Mouse (Mus musculus) MEL (cell line): ENCODE measurements around the gene Hat1. TPM values are rescaled to one million over a fixed set of nuclear protein-coding genes. Genes with fewer than 3 reads are reported as not detected.
A peak's percentile ranks its signal among the peaks of the same experiment; 100 is the strongest.

Source experiments
- DNase-seq: peaks from one replicate; pipeline ENCODE4 v3.0.0; 2011; ENCODE audit warnings: low read depth, low spot score
- H3K27ac ChIP-seq: 2 replicates; pipeline ENCODE4 v1.5.1; 2012; ENCODE audit warnings: low read depth, mild to moderate bottlenecking, control low read depth, low read length, moderate library complexity; ENCODE audit not compliant: control insufficient read depth
- H3K27me3 ChIP-seq, 2 experiments: fragments of 150-350 bp in 1 of 2; sonication (generic) in 1 of 2; 2 replicates each; pipeline ENCODE4 v1.6.1; 2012; ENCODE audit warnings: low read length in 2 of 2, mild to moderate bottlenecking in 2 of 2, improper control_type of control experiment in 1 of 2, moderate library complexity in 1 of 2; ENCODE audit not compliant: insufficient read depth in 2 of 2, control insufficient read depth in 1 of 2
- H3K36me3 ChIP-seq, 2 experiments: 2 replicates each; pipeline ENCODE4 v1.6.1; 2012 to 2014; ENCODE audit warnings: low read length in 2 of 2, improper control_type of control experiment in 1 of 2, inconsistent platforms in 1 of 2, mild to moderate bottlenecking in 1 of 2; ENCODE audit not compliant: insufficient read depth in 2 of 2, control insufficient read depth in 1 of 2
- H3K4me1 ChIP-seq, 2 experiments: fragments of 150-350 bp in 1 of 2; sonication (generic) in 1 of 2; 2 replicates each; pipeline ENCODE4 v1.6.1; 2012; ENCODE audit warnings: low read length in 2 of 2, improper control_type of control experiment in 1 of 2, mild to moderate bottlenecking in 1 of 2; ENCODE audit not compliant: insufficient read depth in 2 of 2, control insufficient read depth in 1 of 2
- H3K4me3 ChIP-seq, 2 experiments: fragments of 150-350 bp in 1 of 2; sonication (generic) in 1 of 2; 2 replicates each; pipeline ENCODE4 v1.5.1; 2012; ENCODE audit warnings: low read depth in 2 of 2, low read length in 2 of 2, mild to moderate bottlenecking in 2 of 2, moderate library complexity in 2 of 2, control low read depth in 1 of 2, improper control_type of control experiment in 1 of 2; ENCODE audit not compliant: control insufficient read depth in 1 of 2, insufficient read depth in 1 of 2
- H3K79me2 ChIP-seq: 2 replicates; pipeline ENCODE4 v1.6.1; 2012; ENCODE audit warnings: mild to moderate bottlenecking, low read length, moderate library complexity; ENCODE audit not compliant: control insufficient read depth, poor library complexity, insufficient read depth
- H3K9ac ChIP-seq: 2 replicates; pipeline ENCODE4 v1.6.1; 2012; ENCODE audit warnings: low read depth, mild to moderate bottlenecking, control low read depth, low read length, moderate library complexity; ENCODE audit not compliant: control insufficient read depth, poor library complexity, severe bottlenecking
- H3K9me3 ChIP-seq: fragments of 150-350 bp; sonication (generic); replicated peaks from 2 replicates; pipeline ENCODE4 v1.6.1; 2012; ENCODE audit warnings: mild to moderate bottlenecking, low read length, improper control_type of control experiment, moderate library complexity; ENCODE audit not compliant: insufficient read depth
- BHLHE40 ChIP-seq: IDR thresholded peaks from 2 replicates; pipeline ENCODE4 v1.6.1; 2012; ENCODE audit warnings: low read depth, mild to moderate bottlenecking, inconsistent platforms, low read length, improper control_type of control experiment, borderline replicate concordance
- CHD2 ChIP-seq: IDR thresholded peaks from 2 replicates; pipeline ENCODE4 v1.6.1; 2011; ENCODE audit warnings: low read length, improper control_type of control experiment
- CTCF ChIP-seq, 3 experiments: IDR thresholded peaks in 2 of 3; conservative IDR thresholded peaks in 1 of 3; 2 replicates each; pipeline ENCODE4 v1.5.1; 2011 to 2012; ENCODE audit warnings: low read length in 3 of 3, low read depth in 2 of 3, mild to moderate bottlenecking in 2 of 3, improper control_type of control experiment in 1 of 3, inconsistent platforms in 1 of 3, mixed read lengths in 1 of 3, moderate library complexity in 1 of 3; ENCODE audit not compliant: control insufficient read depth in 1 of 3, insufficient read depth in 1 of 3, poor library complexity in 1 of 3, severe bottlenecking in 1 of 3
- E2F4 ChIP-seq: IDR thresholded peaks from 2 replicates; pipeline ENCODE4 v1.6.1; 2011; ENCODE audit warnings: low read depth, low read length, improper control_type of control experiment, borderline replicate concordance
- ELF1 ChIP-seq: IDR thresholded peaks from 2 replicates; pipeline ENCODE4 v1.6.1; 2014; ENCODE audit warnings: low read depth, mild to moderate bottlenecking, inconsistent platforms, low read length, improper control_type of control experiment, moderate library complexity
- EP300 ChIP-seq, 2 experiments: IDR thresholded peaks; 2 replicates each; pipeline ENCODE4 v1.6.1; 2011; ENCODE audit warnings: improper control_type of control experiment in 2 of 2, low read length in 2 of 2, low read depth in 1 of 2, mild to moderate bottlenecking in 1 of 2
- ETS1 ChIP-seq: IDR thresholded peaks from 2 replicates; pipeline ENCODE4 v1.6.1; 2012; ENCODE audit warnings: low read depth, mild to moderate bottlenecking, inconsistent platforms, low read length, improper control_type of control experiment, moderate library complexity
- GABPA ChIP-seq: IDR thresholded peaks from 2 replicates; pipeline ENCODE4 v1.6.1; 2012; ENCODE audit warnings: low read depth, mild to moderate bottlenecking, inconsistent platforms, low read length, improper control_type of control experiment, moderate library complexity
- GATA1 ChIP-seq: IDR thresholded peaks from 2 replicates; pipeline ENCODE4 v1.6.1; 2011; ENCODE audit warnings: low read depth, low read length, improper control_type of control experiment
- HCFC1 ChIP-seq: IDR thresholded peaks from 2 replicates; pipeline ENCODE4 v1.6.1; 2012; ENCODE audit warnings: low read depth, mild to moderate bottlenecking, inconsistent platforms, low read length, improper control_type of control experiment, moderate library complexity
- JUND ChIP-seq: IDR thresholded peaks from 2 replicates; pipeline ENCODE4 v1.6.1; 2011; ENCODE audit warnings: low read depth, mild to moderate bottlenecking, improper control_type of control experiment, low read length
- KAT2A ChIP-seq: conservative IDR thresholded peaks from 2 replicates; pipeline ENCODE4 v1.6.1; 2012; ENCODE audit warnings: low read depth, low read length, improper control_type of control experiment, inconsistent platforms
- MAFK ChIP-seq: IDR thresholded peaks from 2 replicates; pipeline ENCODE4 v1.6.1; 2011; ENCODE audit warnings: low read depth, mild to moderate bottlenecking, low read length, improper control_type of control experiment, borderline replicate concordance
- MAX ChIP-seq: IDR thresholded peaks from 2 replicates; pipeline ENCODE4 v1.6.1; 2011; ENCODE audit warnings: low read length, improper control_type of control experiment
- MAZ ChIP-seq: IDR thresholded peaks from 2 replicates; pipeline ENCODE4 v1.6.1; 2012; ENCODE audit warnings: low read depth, mild to moderate bottlenecking, inconsistent platforms, low read length, improper control_type of control experiment
- MEF2A ChIP-seq: IDR thresholded peaks from 2 replicates; pipeline ENCODE4 v1.6.1; 2014; ENCODE audit warnings: low read depth, mild to moderate bottlenecking, inconsistent platforms, low read length, improper control_type of control experiment; ENCODE audit not compliant: poor library complexity, insufficient replicate concordance, severe bottlenecking; ENCODE audit errors: extremely low read depth
- MYB ChIP-seq: IDR thresholded peaks from 2 replicates; pipeline ENCODE4 v1.6.1; 2011; ENCODE audit warnings: mild to moderate bottlenecking, low read depth, low read length, improper control_type of control experiment
- NRF1 ChIP-seq: IDR thresholded peaks from 2 replicates; pipeline ENCODE4 v1.6.1; 2014; ENCODE audit warnings: low read depth, mild to moderate bottlenecking, inconsistent platforms, low read length, improper control_type of control experiment, moderate library complexity; ENCODE audit not compliant: poor library complexity, insufficient read depth, severe bottlenecking
- POLR2A ChIP-seq, 2 experiments: IDR thresholded peaks; 2 replicates each; pipeline ENCODE4 v1.6.1; 2011 to 2012; ENCODE audit warnings: low read length in 2 of 2, mild to moderate bottlenecking in 2 of 2, control low read depth in 1 of 2, improper control_type of control experiment in 1 of 2, low read depth in 1 of 2, moderate library complexity in 1 of 2; ENCODE audit not compliant: control insufficient read depth in 1 of 2, insufficient read depth in 1 of 2, poor library complexity in 1 of 2
- POLR2AphosphoS2 ChIP-seq: IDR thresholded peaks from 2 replicates; pipeline ENCODE4 v1.6.1; 2011; ENCODE audit warnings: low read length, improper control_type of control experiment
- POLR2AphosphoS5 ChIP-seq: IDR thresholded peaks from 2 replicates; pipeline ENCODE4 v1.6.1; 2012; ENCODE audit warnings: low read depth, borderline replicate concordance, mild to moderate bottlenecking, inconsistent platforms, low read length, moderate library complexity, mixed read lengths
- RAD21 ChIP-seq: IDR thresholded peaks from 2 replicates; pipeline ENCODE4 v1.6.1; 2011; ENCODE audit warnings: mild to moderate bottlenecking, low read depth, low read length, improper control_type of control experiment
- RCOR1 ChIP-seq: IDR thresholded peaks from 2 replicates; pipeline ENCODE4 v1.6.1; 2012; ENCODE audit warnings: low read depth, mild to moderate bottlenecking, inconsistent platforms, low read length, improper control_type of control experiment
- SIN3A ChIP-seq: IDR thresholded peaks from 2 replicates; pipeline ENCODE4 v1.6.1; 2012; ENCODE audit warnings: low read length, improper control_type of control experiment, inconsistent platforms
- SMC3 ChIP-seq: IDR thresholded peaks from 2 replicates; pipeline ENCODE4 v1.6.1; 2011; ENCODE audit warnings: low read depth, low read length, improper control_type of control experiment
- TBP ChIP-seq: IDR thresholded peaks from 2 replicates; pipeline ENCODE4 v1.8.0; 2011; ENCODE audit warnings: low read depth, low read length, improper control_type of control experiment
- TCF12 ChIP-seq: IDR thresholded peaks from 2 replicates; pipeline ENCODE4 v1.6.1; 2014; ENCODE audit warnings: low read depth, mild to moderate bottlenecking, inconsistent platforms, low read length, improper control_type of control experiment, moderate library complexity
- UBTF ChIP-seq: IDR thresholded peaks from 2 replicates; pipeline ENCODE4 v1.6.1; 2012; ENCODE audit warnings: low read depth, mild to moderate bottlenecking, inconsistent platforms, low read length, improper control_type of control experiment, moderate library complexity, borderline replicate concordance; ENCODE audit not compliant: insufficient read depth
- USF1 ChIP-seq: IDR thresholded peaks from 2 replicates; pipeline ENCODE4 v1.6.1; 2014; ENCODE audit warnings: low read depth, mild to moderate bottlenecking, inconsistent platforms, low read length, improper control_type of control experiment, moderate library complexity
- USF2 ChIP-seq, 2 experiments: IDR thresholded peaks; 2 replicates each; pipeline ENCODE4 v1.6.1; 2011 to 2012; ENCODE audit warnings: improper control_type of control experiment in 2 of 2, low read length in 2 of 2, borderline replicate concordance in 1 of 2, inconsistent platforms in 1 of 2, low read depth in 1 of 2, mild to moderate bottlenecking in 1 of 2; ENCODE audit not compliant: insufficient read depth in 1 of 2
- ZC3H11A ChIP-seq: IDR thresholded peaks from 2 replicates; pipeline ENCODE4 v1.6.1; 2012; ENCODE audit warnings: low read depth, mild to moderate bottlenecking, inconsistent platforms, low read length, improper control_type of control experiment
- ZKSCAN1 ChIP-seq: IDR thresholded peaks from 2 replicates; pipeline ENCODE4 v1.6.1; 2012; ENCODE audit warnings: low read depth, mild to moderate bottlenecking, inconsistent platforms, low read length, improper control_type of control experiment, moderate library complexity
- ZMIZ1 ChIP-seq: IDR thresholded peaks from 2 replicates; pipeline ENCODE4 v1.6.1; 2012; ENCODE audit warnings: low read depth, mild to moderate bottlenecking, inconsistent platforms, low read length, improper control_type of control experiment, moderate library complexity
- ZNF384 ChIP-seq: IDR thresholded peaks from 2 replicates; pipeline ENCODE4 v1.6.1; 2012; ENCODE audit warnings: low read depth, mild to moderate bottlenecking, inconsistent platforms, low read length, improper control_type of control experiment
- polyA plus RNA-seq, 2 experiments: library from polyadenylated mRNA; stranded (reverse) in 1 of 2; unstranded in 1 of 2; fragments of >175 nt in 1 of 2; fragments of >200 nt in 1 of 2; gene quantifications; 2 replicates each; pipeline versions ENCODE4 v1.2.1 to v1.2.4; 2012; ENCODE audit warnings: low replicate concordance in 2 of 2, low read depth in 1 of 2; ENCODE audit not compliant: insufficient read length in 2 of 2, insufficient read depth in 1 of 2, missing spikeins in 1 of 2
- total RNA-seq: library from RNA; depleted of rRNA; stranded (reverse); fragments of 300-350 nt; gene quantifications from 2 replicates; pipeline ENCODE4 v1.2.3, GENCODE M21; 2012

Hat1 gene
- total and polyA plus RNA-seq, 3 experiments, result 167 TPM; not detected in 1

DNA sequence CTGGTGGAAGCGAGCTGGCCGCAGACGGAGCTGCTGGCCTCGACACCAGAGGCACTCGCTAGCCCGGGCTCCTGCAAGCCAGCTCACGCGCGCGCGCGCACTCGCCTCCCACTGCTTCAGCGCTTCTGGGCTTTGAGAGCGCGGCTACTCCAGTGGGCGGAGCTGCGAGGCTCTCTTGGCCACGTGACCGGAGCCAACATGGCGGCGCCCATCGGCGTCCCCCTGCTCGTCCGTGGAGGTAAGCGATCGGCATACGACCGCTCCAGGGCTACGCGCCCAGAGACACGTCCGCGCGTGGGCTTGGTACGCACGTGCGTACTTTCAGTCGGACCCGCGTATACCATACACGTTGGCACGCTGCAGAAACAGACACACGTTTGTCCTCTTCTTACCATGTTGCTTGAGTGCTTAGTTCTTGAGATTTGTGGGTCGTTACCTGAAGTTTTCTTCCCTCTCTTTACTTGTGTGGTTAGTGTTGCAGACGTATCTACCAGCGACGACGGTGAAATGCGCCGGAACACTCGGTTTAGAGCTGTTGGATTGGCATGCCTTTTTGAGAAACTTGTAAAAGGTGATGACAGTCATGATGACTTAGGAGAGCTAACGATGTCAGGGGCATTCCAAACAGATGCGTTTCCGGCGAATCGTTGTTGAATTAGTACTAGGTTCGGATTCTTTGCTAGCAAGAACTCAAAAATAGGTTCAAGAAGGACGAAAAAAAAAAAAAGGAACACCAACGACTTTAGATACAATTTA is 64.6 kb downstream of the Hat1 start, which contains the start of gene Metap1d:
Gene Metap1d, plus strand, starts transcription at position 116 of the 756 bp plus-strand sequence.
- peak within 1 kb of the TSS; percentile 83 for H3K9ac ChIP-seq
- peaks cover 0 to 18% of the 10 kb centered on the region in 2 experiments; a peak in 2 of 4 replicates for H3K36me3 ChIP-seq
- peak within 1 kb of the TSS; percentile 75 to 88 for H3K4me3 ChIP-seq
- peaks cover 5% of the 10 kb centered on the region; the same call in 1 of the 2 replicates for H3K79me2 ChIP-seq
- H3K27me3 ChIP-seq, result no peaks in the 10 kb centered on the region
- DNase-seq, result peak; percentile 98
- peak within 1 kb of the TSS; percentile 90 for H3K27ac ChIP-seq
- peaks cover 2 to 5% of the 10 kb centered on the region in 2 experiments; a peak in 3 of 4 replicates for H3K4me1 ChIP-seq
- no peaks in the 10 kb centered on the region for H3K9me3 ChIP-seq
- TF ChIP-seq JUND, result no peak
- TF ChIP-seq EP300 (IDR thresholded peaks at IDR 0.05; ENCODE audit: low read depth in 1 of 2, low read length in 2 of 2), result peak in 1 of 2 experiments; percentile 26; a peak in 1 of 4 replicates
- TF ChIP-seq MYB, result no peak; the same call in 1 of the 2 replicates
- no peak for TF ChIP-seq ZKSCAN1
- peak; percentile 95 for TF ChIP-seq MAX
- TF ChIP-seq ZNF384, result no peak
- peak; percentile 85 for TF ChIP-seq HCFC1
- TF ChIP-seq TCF12, result peak; percentile 66
- peak; percentile 36; the same call in 1 of the 2 replicates for TF ChIP-seq SMC3
- TF ChIP-seq ZC3H11A, result no peak; the same call in 1 of the 2 replicates
- no peak for TF ChIP-seq MAZ
- no peak for TF ChIP-seq MEF2A
- TF ChIP-seq CTCF (IDR thresholded peaks at IDR 0.05 in 2 of 3, conservative IDR thresholded peaks at IDR 0.05 in 1 of 3; ENCODE audit: control insufficient read depth in 1 of 3, insufficient read depth in 1 of 3, low read depth in 2 of 3, low read length in 3 of 3, poor library complexity in 1 of 3, severe bottlenecking in 1 of 3), result no peak
- TF ChIP-seq ETS1, result peak; percentile 35; the same call in 1 of the 2 replicates
- TF ChIP-seq E2F4, result 0 out of 2 replicates have a peak, but pooled peaks have one; percentile 53
- no peak; the same call in none of the 2 replicates for TF ChIP-seq BHLHE40
- peak; percentile 99 for TF ChIP-seq USF1
- TF ChIP-seq MAFK, result no peak
- no peak for TF ChIP-seq GATA1
- TF ChIP-seq POLR2AphosphoS5, result no peak; the same call in 1 of the 2 replicates
- peak; percentile 94 for TF ChIP-seq ZMIZ1
- peak; percentile 77 for TF ChIP-seq NRF1
- no peak; the same call in 1 of the 2 replicates for TF ChIP-seq RAD21
- peak; percentile 68 to 93; a peak in 3 of 4 replicates for TF ChIP-seq USF2 (IDR thresholded peaks at IDR 0.05; ENCODE audit: borderline replicate concordance in 1 of 2, insufficient read depth in 1 of 2, low read depth in 1 of 2, low read length in 2 of 2)
- 0 out of 2 replicates have a peak, but pooled peaks have one; percentile 72 for TF ChIP-seq UBTF
- peak; percentile 97 for TF ChIP-seq SIN3A
- peak; percentile 41; the same call in 1 of the 2 replicates for TF ChIP-seq ELF1
- TF ChIP-seq CHD2, result no peak
- peak; percentile 94 for TF ChIP-seq POLR2A (IDR thresholded peaks at IDR 0.05; ENCODE audit: control insufficient read depth in 1 of 2, insufficient read depth in 1 of 2, low read depth in 1 of 2, low read length in 2 of 2, poor library complexity in 1 of 2)
- TF ChIP-seq GABPA, result peak; percentile 43; the same call in 1 of the 2 replicates
- peak; percentile 68 for TF ChIP-seq TBP
- no peak for TF ChIP-seq RCOR1
- TF ChIP-seq POLR2AphosphoS2, result peak; percentile 83; the same call in 1 of the 2 replicates
- TF ChIP-seq KAT2A, result no peak; the same call in 1 of the 2 replicates
